Mouse (Mus musculus) T-cell, adult 66 days (primary cell): ENCODE measurements around the gene Ovol2. TPM values are rescaled to one million over a fixed set of nuclear protein-coding genes. Genes with fewer than 3 reads are reported as not detected.

Experiments
- total RNA-seq, 2 experiments: library from RNA; stranded (reverse); gene quantifications; 3 replicates in 1 of 2; 4 replicates in 1 of 2; pipeline ENCODE4 v1.2.4; 2023

The Ovol2 gene
- not detected for total RNA-seq

DNA sequence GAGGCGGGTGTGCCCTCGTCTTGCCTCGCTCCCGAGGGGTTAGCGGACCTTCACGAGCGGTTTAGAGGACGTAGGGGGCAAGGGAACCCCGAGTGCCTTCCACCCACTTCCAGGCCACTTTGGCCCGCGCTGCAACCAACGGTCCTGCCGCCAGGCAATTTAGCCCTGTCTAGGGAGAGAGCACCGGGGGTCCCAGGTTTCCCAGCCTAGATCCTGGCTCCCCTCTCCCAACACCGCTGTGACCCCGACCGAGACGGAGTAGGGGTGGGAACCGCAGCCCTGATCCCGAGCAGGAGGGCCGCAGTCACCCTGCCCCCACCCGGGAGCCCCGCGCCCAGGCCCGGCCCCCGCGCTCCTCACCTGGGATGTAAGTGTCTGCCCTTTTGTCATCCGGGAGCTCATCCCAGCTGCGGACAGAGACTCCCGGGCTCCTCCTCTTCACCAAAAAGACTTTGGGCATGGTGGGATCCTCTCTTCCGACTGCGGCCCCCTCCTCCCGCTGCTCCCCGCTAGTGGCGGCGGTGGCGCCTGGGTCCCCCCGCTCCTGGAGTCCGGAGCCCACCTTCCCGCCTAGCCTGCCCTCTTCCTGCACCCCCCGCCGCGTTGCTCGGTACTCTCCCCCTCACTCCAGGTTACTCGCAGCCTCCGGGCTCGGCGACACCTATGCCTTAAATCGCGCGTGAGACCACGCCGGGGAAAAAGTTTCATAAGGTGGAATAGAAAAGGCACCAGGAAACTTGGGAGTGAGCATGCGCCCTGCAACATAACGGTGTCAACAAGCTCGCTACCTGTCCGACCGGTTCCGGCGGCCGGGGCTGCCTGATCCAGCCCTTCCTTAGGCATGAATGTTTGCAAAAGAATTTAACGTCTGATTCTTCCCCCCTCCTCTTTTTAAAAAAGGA lies at the start of gene Ovol2:
Gene Ovol2, minus strand, starts transcription at position 746 of the 902 bp plus-strand sequence.

DNA sequence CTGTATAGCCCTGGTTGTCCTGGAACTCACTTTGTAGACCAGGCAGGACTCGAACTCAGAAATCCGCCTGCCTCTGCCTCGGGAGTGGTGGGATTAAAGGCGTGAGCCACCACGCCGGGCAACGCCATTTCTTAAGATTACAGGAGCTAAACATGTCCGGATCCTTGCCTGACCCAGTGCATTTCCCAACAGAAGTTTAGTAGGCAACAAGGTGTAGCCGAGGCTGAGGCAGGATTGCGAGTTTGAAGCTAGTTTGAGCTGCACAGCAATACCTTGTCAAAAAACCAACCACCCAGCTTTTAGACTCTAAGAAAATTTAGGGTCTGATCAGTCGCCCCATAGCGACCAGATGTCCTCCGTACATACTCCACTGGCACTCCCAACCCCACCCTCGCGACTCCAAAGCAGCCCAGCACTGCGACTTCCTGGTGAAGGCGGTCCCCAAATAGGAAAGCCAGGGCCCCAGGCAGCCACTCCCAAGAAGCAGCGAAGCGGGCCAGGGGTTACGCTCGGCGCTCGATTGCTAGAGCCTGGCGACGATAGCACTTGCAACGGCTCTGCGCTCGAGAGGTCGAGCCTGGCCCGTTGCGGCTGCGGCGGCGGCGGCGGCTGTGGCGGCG lies 36.6 kb upstream of the Ovol2 start, which contains the start of the genes Kat14 and Pet117:
Gene Kat14, plus strand, starts transcription at position 584 of the 620 bp plus-strand sequence.
Gene Pet117, plus strand, starts transcription at position 597 of the 620 bp plus-strand sequence.

DNA sequence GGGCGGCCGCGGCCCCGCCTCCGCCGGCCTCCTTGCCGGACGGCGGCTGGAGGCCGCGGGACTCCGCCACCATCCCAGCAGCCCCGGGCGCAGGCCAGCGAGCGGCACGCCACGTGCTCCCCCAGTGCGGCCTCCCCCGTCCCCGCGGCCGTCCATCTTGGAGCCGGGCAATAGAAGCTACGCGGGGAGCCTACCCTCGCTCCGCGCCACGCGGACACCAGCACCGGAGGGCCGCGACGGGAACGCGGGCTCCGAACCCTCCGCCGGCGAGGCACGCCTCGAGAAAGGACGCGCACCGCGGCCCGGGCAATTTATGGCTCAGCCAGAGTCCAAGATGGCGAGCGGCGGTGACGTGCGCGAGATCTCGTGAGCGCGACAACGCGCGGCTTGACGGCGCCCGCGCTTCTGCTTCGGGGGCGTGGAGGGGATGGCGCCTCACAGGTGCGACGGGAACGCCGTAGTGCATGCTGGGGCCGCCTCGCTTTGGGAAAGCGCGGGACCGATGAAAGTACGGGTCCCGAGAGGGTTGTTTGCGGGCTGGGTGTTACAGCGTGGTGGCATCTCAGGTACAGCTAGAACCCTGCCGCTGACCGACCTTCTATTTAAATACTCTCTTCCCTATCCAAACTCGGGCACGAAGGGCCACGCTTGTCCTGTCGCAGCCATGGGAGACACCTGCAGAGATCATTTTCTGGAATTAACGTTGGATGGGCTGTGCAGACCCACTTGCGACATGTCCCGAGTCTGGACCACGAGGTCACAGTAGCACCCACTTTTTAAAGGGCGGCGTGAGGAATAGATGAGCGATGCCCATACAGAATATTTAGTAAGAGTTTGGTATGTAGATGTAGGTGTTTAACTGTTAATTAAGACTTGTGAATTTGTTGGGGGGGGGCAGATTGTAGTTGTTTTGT lies 61.2 kb downstream of the Ovol2 start, which contains the start of the genes Mgme1 and Snx5:
Gene Mgme1, plus strand, starts transcription at position 157 of the 914 bp plus-strand sequence.
Gene Snx5, minus strand, starts transcription at position 400 of the 914 bp plus-strand sequence.

Other genes starting within 250 kb of the Ovol2 start
- gene Mgme1, start 61.5 kb downstream of the Ovol2 start, total RNA-seq = 1 to 10 TPM; 4.7 to 5.1 TPM
- gene Snx5, start 61.2 kb downstream of the Ovol2 start, total RNA-seq = 100 to 1,000 TPM; 283 to 309 TPM
- 10 to 100 TPM; 31.7 to 39.6 TPM for gene Kat14, start 36.8 kb upstream of the Ovol2 start, total RNA-seq
- 10 to 100 TPM in 1 of 2 experiments, 1 to 10 TPM in 1; 3.9 to 12.6 TPM for gene Pet117, start 36.9 kb upstream of the Ovol2 start, total RNA-seq
- gene Dzank1, start 195.3 kb upstream of the Ovol2 start, total RNA-seq = 1 to 10 TPM in 1 of 2 experiments, under 1 TPM in 1; 0.95 to 1.2 TPM
- gene Polr3f, start 195.6 kb upstream of the Ovol2 start, total RNA-seq = 10 to 100 TPM; 38.0 to 39.1 TPM
- gene Rbbp9, start 218.7 kb upstream of the Ovol2 start, total RNA-seq = 1 to 10 TPM; 4.5 to 4.8 TPM
- 10 to 100 TPM; 62.4 to 65.3 TPM for gene Sec23b, start 224.1 kb upstream of the Ovol2 start, total RNA-seq